Mouse (Mus musculus): ENCODE measurements around the gene Npm3. TPM values are rescaled to one million over a fixed set of nuclear protein-coding genes. Genes with fewer than 3 reads are reported as not detected.

Npm3 gene
- polyA plus RNA-seq, 1 experiment from 2014 or later, result 9.2 TPM

GRCm38 (mm10) chr19:45788337-45788736 is 38.9 kb upstream of the Npm3 start:
- Histone ChIP-seq H3K9ac (ENCODE audit: low read length) (no peak overlapping the region), H3K9me3 (replicated peaks; ENCODE audit: control insufficient read depth, low read length) (no peaks in the 10 kb centered on the region), H3K27ac (ENCODE audit: low read length) (no peak overlapping the region), H3K4me3 (ENCODE audit: low read length) (no peak overlapping the region), H3K27me3 (ENCODE audit: control insufficient read depth, insufficient read depth, low read length) (no peaks in the 10 kb centered on the region), H3K36me3 (ENCODE audit: control insufficient read depth, insufficient read depth) (no peaks in the 10 kb centered on the region), H3K4me1 (ENCODE audit: control insufficient read depth, insufficient read depth, low read length) (no peaks in the 10 kb centered on the region), H3K4me2 (ENCODE audit: low read depth, low read length) (no peak overlapping the region)
- ATAC-seq (replicated peaks; ENCODE audit: extremely low read depth, insufficient read depth, low FRiP score), result no peak
- WGBS, result 32% methylated on average over 4 of the region's 4 CpGs

GRCm38 (mm10) chr19:45787450-45787849 is 38.1 kb upstream of the Npm3 start:
- no peak for ATAC-seq (replicated peaks; ENCODE audit: extremely low read depth, insufficient read depth, low FRiP score)
- Histone ChIP-seq H3K9me3 (replicated peaks; ENCODE audit: control insufficient read depth, low read length) (no peaks in the 10 kb centered on the region), H3K4me3 (ENCODE audit: low read length) (no peak overlapping the region), H3K36me3 (ENCODE audit: control insufficient read depth, insufficient read depth) (no peaks in the 10 kb centered on the region), H3K4me2 (ENCODE audit: low read depth, low read length) (no peak overlapping the region), H3K27me3 (ENCODE audit: control insufficient read depth, insufficient read depth, low read length) (no peaks in the 10 kb centered on the region), H3K9ac (ENCODE audit: low read length) (no peak overlapping the region), H3K4me1 (ENCODE audit: control insufficient read depth, insufficient read depth, low read length) (no peaks in the 10 kb centered on the region), H3K27ac (ENCODE audit: low read length) (no peak overlapping the region)
- WGBS, result 61% methylated on average over 3 of the region's 3 CpGs

GRCm38 (mm10) chr19:45785470-45785869 is 36.1 kb upstream of the Npm3 start:
- H3K4me3 ChIP-seq (ENCODE audit: low read length), result no peak overlapping the region
- H3K27me3 ChIP-seq (ENCODE audit: control insufficient read depth, insufficient read depth, low read length), result no peaks in the 10 kb centered on the region
- no peaks in the 10 kb centered on the region for H3K36me3 ChIP-seq (ENCODE audit: control insufficient read depth, insufficient read depth)
- 81% methylated on average over 3 of the region's 3 CpGs for WGBS
- H3K9ac ChIP-seq (ENCODE audit: low read length), result no peak overlapping the region
- peaks cover 16% of the 10 kb centered on the region for H3K4me1 ChIP-seq (ENCODE audit: control insufficient read depth, insufficient read depth, low read length)
- ATAC-seq (replicated peaks; ENCODE audit: extremely low read depth, insufficient read depth, low FRiP score), result no peak
- no peak overlapping the region for H3K4me2 ChIP-seq (ENCODE audit: low read depth, low read length)
- H3K27ac ChIP-seq (ENCODE audit: low read length), result no peak overlapping the region
- no peaks in the 10 kb centered on the region for H3K9me3 ChIP-seq (replicated peaks; ENCODE audit: control insufficient read depth, low read length)

- Histone ChIP-seq H3K27ac (ENCODE audit: low read length) (peak overlapping the region; percentile 64), H3K36me3 (ENCODE audit: control insufficient read depth, insufficient read depth) (peaks cover 3% of the 10 kb centered on the region; the same call in 1 of the 2 replicates), H3K9me3 (replicated peaks; ENCODE audit: control insufficient read depth, low read length) (no peaks in the 10 kb centered on the region), H3K4me2 (ENCODE audit: low read depth, low read length) (peak overlapping the region; percentile 60), H3K9ac (ENCODE audit: low read length) (peak overlapping the region; percentile 67), H3K4me1 (ENCODE audit: control insufficient read depth, insufficient read depth, low read length) (peaks cover 19% of the 10 kb centered on the region), H3K27me3 (ENCODE audit: control insufficient read depth, insufficient read depth, low read length) (no peaks in the 10 kb centered on the region), H3K4me3 (ENCODE audit: low read length) (peak overlapping the region; percentile 99)
- no peak for ATAC-seq (replicated peaks; ENCODE audit: extremely low read depth, insufficient read depth, low FRiP score)
- WGBS, result 31% methylated on average over 17 of the region's 17 CpGs
Measured at GRCm38 (mm10) chr19:45783933-45784576, 34.7 kb upstream of the Npm3 start.

- Histone ChIP-seq H3K9ac (ENCODE audit: low read length) (peak within 1 kb of the TSS; percentile 98), H3K4me2 (ENCODE audit: low read depth, low read length) (peak within 1 kb of the TSS; percentile 82), H3K27ac (ENCODE audit: low read length) (peak within 1 kb of the TSS; percentile 98), H3K4me1 (ENCODE audit: control insufficient read depth, insufficient read depth, low read length) (peaks cover 19% of the 10 kb centered on the region), H3K9me3 (replicated peaks; ENCODE audit: control insufficient read depth, low read length) (no peaks in the 10 kb centered on the region), H3K27me3 (ENCODE audit: control insufficient read depth, insufficient read depth, low read length) (no peaks in the 10 kb centered on the region), H3K4me3 (ENCODE audit: low read length) (peak within 1 kb of the TSS; percentile 99), H3K36me3 (ENCODE audit: control insufficient read depth, insufficient read depth) (peaks cover 8% of the 10 kb centered on the region)
- ATAC-seq (replicated peaks; ENCODE audit: extremely low read depth, insufficient read depth, low FRiP score), result peak; percentile 97
- under 1% methylated on average over 60 of the region's 71 CpGs for WGBS
Measured at GRCm38 (mm10) chr19:45783181-45783932, 34.0 kb upstream of the Npm3 start, which contains the start of gene Mgea5. Mgea5 (minus strand) TSS chr19:45783837.

GRCm38 (mm10) chr19:45782315-45783001 is 33.1 kb upstream of the Npm3 start:
- peak overlapping the region; percentile 99 for H3K4me3 ChIP-seq (ENCODE audit: low read length)
- H3K4me2 ChIP-seq (ENCODE audit: low read depth, low read length), result peak overlapping the region; percentile 82
- H3K27me3 ChIP-seq (ENCODE audit: control insufficient read depth, insufficient read depth, low read length), result no peaks in the 10 kb centered on the region
- peaks cover 19% of the 10 kb centered on the region for H3K4me1 ChIP-seq (ENCODE audit: control insufficient read depth, insufficient read depth, low read length)
- ATAC-seq (replicated peaks; ENCODE audit: extremely low read depth, insufficient read depth, low FRiP score), result peak; percentile 31
- peaks cover 16% of the 10 kb centered on the region for H3K36me3 ChIP-seq (ENCODE audit: control insufficient read depth, insufficient read depth)
- H3K27ac ChIP-seq (ENCODE audit: low read length), result peak overlapping the region; percentile 98
- H3K9ac ChIP-seq (ENCODE audit: low read length), result peak overlapping the region; percentile 98
- under 1% methylated on average over 36 of the region's 36 CpGs for WGBS
- no peaks in the 10 kb centered on the region for H3K9me3 ChIP-seq (replicated peaks; ENCODE audit: control insufficient read depth, low read length)

GRCm38 (mm10) chr19:45781676-45782075 is 32.3 kb upstream of the Npm3 start:
- Histone ChIP-seq H3K4me1 (ENCODE audit: control insufficient read depth, insufficient read depth, low read length) (peaks cover 19% of the 10 kb centered on the region), H3K27ac (ENCODE audit: low read length) (no peak overlapping the region), H3K27me3 (ENCODE audit: control insufficient read depth, insufficient read depth, low read length) (no peaks in the 10 kb centered on the region), H3K4me3 (ENCODE audit: low read length) (peak overlapping the region; percentile 99), H3K36me3 (ENCODE audit: control insufficient read depth, insufficient read depth) (peaks cover 22% of the 10 kb centered on the region), H3K9me3 (replicated peaks; ENCODE audit: control insufficient read depth, low read length) (no peaks in the 10 kb centered on the region), H3K9ac (ENCODE audit: low read length) (no peak overlapping the region; the same call in 1 of the 2 replicates), H3K4me2 (ENCODE audit: low read depth, low read length) (peak overlapping the region; percentile 82)
- ATAC-seq (replicated peaks; ENCODE audit: extremely low read depth, insufficient read depth, low FRiP score), result no peak
- 57% methylated on average over 8 of the region's 8 CpGs for WGBS

- 75% methylated on average over 13 of the region's 13 CpGs for WGBS
- Histone ChIP-seq H3K9me3 (replicated peaks; ENCODE audit: control insufficient read depth, low read length) (no peaks in the 10 kb centered on the region), H3K27ac (ENCODE audit: low read length) (no peak overlapping the region), H3K4me1 (ENCODE audit: control insufficient read depth, insufficient read depth, low read length) (peaks cover 19% of the 10 kb centered on the region), H3K4me2 (ENCODE audit: low read depth, low read length) (peak overlapping the region; percentile 82), H3K4me3 (ENCODE audit: low read length) (peak overlapping the region; percentile 99), H3K27me3 (ENCODE audit: control insufficient read depth, insufficient read depth, low read length) (no peaks in the 10 kb centered on the region), H3K36me3 (ENCODE audit: control insufficient read depth, insufficient read depth) (peaks cover 27% of the 10 kb centered on the region), H3K9ac (ENCODE audit: low read length) (no peak overlapping the region; the same call in 1 of the 2 replicates)
- no peak for ATAC-seq (replicated peaks; ENCODE audit: extremely low read depth, insufficient read depth, low FRiP score)
Measured at GRCm38 (mm10) chr19:45780350-45780915, 31.0 kb upstream of the Npm3 start.

Measured in heart, embryonic 16.5 days (tissue).